Mouse (Mus musculus) thymus, postnatal 36 days (tissue): ENCODE measurements around the gene Ttll7.
A peak's percentile ranks its signal among the peaks of the same experiment; 100 is the strongest.

Experiments
- DNase-seq, 2 experiments: peaks; one replicate each; pipeline ENCODE4 v3.0.0; 2022; ENCODE audit warnings: mixed read lengths in 2 of 2

Gene Ttll7

DNA sequence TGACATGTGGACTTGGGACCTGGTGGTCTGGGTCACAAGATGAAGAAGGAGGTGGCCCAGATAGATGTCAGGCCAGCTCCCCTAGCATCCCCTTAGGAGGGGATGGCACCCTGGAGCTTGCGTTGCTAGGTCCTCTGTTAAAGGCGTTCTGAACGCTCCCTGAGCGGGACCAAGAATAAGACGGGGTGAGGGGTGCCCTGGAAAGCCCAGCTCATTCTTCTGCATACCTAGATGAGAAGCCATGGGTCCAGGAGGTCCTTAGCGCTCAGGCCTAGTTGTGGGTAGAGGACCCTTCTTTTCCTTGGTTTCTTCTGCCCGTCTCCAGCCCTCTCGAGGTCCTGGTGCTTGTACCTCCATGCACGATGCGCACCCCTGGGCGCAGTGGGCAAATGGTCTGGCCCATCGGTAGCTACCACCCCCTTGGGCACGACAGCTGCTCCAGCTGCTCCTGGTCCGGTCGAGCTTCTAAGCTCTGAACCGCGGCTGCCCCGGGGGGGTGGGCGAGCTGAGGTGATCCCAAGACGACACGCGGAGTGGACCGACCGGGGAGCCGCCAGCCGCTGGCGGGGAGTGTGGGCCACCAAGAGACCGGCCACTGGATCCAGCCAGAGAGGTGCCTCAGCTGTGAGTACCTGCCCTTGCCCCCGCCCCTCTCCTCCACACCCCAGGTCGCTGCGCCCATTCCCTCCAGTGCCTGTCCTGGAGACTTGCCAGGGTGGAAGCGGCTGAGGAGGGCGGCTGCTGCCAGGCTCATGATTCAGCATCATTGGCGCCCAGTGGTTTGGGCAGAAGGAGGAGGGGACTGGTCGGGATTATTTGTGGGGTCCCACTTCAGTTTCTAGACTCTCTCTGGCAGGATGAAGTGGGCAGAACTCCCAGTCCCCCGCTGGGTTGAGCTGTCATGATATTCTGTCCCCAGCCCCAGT, at the start of gene Ttll7:
Gene Ttll7 (plus strand): TSS at position 402 of the 926 bp plus-strand sequence.
- DNase-seq = peak in 1 of 2 experiments; percentile 3

DNA sequence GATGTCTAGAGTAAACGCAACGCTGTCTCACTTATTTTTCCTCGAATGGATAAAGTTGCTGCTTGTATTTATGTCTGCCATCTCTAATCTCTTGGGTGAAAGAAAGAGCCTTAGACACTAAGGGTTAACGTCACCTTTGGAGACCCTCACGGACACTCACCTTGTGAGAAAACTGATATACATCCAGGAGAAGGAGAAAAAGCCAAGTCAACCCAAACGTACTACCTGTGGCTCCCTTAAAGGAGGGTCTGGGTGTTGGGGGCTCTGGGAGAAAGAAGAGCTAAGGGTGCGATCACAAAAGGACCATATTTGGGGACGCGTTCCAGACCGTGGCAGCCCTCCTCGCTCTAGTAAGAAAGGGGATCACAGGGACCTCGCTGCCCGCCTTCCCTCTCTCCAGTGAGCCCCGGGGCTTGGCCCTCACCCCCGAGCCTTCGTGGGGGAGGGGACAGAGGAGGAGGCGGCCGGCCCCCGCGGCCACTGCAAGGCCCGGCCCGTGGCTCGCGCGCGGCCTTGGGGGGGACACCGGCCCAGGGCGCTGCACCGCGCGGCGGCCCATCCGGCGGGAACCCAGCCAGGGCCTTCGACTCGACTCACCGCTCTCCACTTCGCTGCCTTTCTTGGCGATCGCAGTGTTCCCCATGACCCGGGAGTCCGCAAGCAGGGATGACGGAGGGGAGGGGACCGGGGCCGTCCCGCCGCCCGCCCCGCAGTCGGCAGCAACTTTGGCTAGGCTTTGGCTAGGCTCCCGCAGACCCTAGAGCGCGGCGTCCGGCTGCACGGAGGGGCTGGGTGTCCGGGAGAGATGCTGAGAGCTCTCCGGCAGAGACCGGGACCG, 39.9 kb upstream of the Ttll7 start:
- DNase-seq = no peak

DNA sequence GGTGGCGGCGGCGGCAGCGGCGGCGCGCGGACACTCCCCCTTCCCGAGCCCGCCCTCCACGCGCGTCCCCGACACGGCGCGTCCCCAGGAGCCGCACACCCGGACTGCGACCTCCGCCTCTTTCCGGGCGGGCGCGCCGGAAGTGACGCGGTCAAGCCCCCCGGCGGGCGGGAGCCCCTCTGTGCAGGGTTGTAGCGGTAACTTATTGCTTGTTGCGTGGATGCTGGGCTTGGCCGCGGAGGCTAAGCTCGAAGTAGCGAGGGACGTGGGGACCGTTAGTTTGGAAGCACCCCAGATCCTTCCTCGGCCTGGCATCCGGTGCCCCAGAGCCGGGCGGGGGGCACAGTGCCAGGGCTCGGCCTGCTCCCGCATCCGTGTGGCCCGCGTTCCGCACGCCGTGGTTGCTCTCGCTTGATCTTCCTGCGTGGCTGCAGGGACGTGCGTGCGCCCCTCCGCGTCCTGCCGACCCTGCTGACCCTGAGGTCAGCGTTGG, 39.2 kb upstream of the Ttll7 start, which contains the start of gene Prkacb:
Gene Prkacb (minus strand): TSS at position 90 of the 493 bp plus-strand sequence.
- peak; percentile 91 to 92 for DNase-seq

DNA sequence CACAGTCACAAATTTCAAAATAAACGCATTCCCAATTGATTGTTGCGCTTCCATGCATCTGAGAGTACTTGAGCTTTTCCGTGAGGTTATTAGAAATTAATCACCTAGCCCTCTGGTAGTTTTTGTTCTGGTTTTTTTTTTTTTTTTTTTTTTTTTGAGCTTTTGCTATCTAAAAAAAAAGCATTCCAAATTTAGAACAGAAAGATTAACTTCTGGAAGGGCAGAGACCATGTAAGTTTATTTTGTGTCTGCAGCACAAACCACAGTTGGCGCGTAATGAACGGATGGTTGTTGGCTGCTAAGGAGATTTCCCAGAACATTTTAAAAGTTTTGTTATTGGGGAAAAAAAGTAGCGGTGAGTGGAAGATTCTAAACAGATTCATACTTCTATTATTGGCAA, 38.5 kb upstream of the Ttll7 start:
- no peak for DNase-seq

DNA sequence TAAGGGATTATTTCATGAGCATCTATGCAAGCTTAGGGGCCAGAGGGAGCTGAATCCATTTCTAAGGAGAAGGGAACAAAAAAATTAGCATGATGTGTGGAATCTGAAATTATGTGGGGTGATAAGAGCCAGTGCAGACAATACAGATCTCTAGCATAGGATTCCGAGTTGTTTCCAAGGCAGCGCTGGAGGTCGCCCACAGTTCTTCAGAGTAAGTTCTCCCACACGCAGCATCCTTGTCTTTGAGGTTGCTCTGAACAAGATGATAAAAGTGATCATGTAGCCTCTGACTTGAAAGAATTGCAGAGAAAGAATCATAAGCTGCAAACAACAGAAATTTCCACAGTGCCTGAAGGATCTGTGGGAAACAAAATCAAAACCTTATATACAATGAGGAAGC, 31.4 kb upstream of the Ttll7 start:
- no peak for DNase-seq

DNA sequence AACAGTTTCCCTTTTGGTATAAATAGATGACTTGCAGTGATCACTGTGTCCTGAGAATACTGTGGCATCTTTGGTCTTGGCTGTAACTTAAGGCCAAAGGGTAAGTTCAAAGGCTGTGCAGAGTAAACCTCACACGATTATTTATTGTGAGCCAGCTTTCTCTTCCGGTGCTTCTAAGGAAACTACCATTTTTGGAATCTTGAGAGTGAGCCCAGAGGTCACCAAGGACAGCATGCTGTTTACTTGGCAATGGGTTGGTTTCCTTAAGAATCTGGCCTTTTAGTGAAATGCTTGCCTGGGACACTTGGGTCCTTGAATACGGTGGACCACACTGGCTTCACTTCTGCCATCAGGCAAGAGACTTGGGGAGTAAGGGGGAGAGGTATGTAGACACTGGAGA, 9.4 kb upstream of the Ttll7 start:
- DNase-seq = no peak

DNA sequence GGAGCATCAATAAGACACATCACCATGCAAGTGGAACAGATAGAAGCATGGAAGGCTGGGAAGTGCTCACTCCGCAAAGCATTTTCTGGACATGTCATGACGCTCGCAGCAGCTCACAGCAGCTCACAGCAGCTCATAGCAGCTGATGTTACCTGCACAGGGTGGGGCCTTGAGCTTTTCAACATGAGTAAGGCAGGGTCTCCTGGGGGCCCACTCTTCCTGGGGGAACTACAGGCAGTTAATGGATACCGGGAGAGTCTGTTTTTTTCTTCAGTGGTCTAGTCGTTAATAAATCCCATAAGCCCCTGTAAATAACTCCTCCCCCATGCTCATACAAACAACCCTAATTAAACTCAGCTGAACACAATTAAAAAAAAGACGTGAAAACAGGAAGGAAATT, 8.7 kb upstream of the Ttll7 start:
- no peak for DNase-seq

DNA sequence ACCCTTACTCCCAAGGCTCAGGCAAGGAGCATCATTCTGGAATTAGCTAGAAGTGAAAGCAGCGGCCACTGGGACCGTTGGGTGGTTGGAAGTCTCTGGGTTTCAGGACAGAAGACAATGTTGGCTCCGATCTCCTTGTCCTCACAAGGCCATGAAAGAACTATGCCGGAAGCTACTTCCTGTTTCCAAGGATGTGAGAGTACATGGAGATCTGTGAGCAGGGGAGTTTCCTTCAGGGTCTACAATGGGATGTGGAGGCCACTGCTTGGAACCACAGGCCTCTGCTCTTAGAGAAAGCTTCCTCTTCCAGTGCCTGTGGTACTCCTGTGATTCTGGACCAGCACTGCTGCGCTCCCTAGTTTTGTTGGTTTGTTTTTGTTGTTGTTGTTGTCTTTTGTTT, 5.9 kb upstream of the Ttll7 start:
- DNase-seq = no peak

DNA sequence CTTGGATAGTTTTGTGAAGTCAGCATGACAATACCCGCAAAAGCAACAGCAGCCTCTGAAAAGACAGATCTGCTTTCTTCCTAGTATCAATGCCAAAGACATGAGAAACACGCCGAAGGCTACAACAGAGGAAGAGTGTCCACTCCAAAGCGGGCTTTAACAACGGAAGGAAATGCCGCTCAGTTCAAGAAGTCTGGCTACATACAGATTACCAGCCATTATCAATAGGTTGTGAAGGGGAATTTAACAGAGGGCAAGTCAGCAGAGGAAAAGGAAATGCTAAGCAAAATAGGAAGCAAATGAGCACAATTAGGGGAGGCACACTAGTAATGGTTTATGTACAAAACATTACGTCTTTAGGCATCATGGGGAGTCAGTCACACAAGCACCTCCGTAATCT, 4.1 kb upstream of the Ttll7 start:
- no peak for DNase-seq

DNA sequence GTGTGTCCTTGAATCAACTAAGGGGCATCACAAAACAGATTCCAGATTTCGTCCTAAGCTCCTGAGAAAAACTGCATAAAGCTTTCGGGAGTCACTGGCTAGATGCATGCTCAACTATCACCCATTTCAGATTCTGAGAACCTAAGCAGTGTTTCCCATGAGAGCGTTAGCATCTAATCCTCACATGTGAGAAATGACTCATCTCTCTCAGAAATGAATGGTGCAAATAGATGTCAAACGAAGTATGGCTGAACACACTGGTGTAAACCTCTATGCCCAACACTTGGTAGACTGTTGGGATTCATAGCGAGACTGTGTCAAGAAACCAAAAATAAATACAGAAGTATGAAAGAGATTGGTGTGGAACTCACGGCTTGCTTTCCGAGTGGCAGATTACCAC, 2.8 kb upstream of the Ttll7 start:
- DNase-seq = no peak

DNA sequence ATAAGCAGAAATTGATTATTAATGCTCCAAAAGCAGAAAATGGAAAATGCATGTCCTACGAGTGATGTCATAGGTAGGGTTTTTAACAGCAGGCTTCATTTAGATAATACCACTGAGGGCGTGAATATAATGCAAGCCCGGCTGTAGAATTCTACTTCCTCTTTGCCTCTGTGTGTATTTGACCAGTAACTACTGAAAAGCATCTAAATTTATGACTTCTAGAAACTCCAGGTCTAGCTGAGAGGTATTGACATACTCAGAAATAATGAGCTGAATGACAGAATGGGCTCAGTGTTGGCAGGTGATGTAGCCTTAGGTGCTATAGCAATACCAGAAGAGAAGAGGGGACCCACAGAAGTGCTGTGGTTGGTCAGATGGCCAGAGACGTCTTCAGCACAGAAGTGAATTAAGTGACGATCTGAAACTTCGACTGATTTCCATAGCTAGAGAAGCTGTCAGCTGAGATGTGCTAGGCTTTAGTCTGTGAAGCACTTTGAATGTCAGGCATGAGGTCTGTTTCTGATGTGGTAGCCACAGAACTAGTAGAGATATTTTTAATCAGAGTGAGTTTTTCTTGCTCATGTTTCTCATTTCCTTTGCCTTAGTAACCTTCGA, 2.4 kb downstream of the Ttll7 start:
- DNase-seq = no peak

DNA sequence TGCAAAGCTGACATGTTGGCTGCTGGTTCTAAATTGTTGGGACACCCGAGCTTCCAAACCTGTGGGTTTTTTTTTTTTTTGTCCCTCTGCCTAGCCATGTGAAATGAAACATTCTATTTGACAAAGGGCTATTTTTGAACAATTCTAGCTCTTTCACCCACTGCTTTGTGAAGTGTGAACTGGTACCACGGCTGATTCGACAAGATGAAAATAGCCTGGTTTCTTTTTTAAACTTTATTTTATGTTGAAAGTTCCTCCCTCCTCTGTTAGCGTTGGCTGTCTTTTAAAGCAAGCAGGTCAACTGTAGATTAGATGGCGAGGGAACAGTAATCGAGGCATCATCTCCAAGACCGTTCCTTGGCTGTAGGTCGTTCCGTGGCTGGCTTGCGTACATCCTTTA, 5.2 kb downstream of the Ttll7 start:
- no peak for DNase-seq

DNA sequence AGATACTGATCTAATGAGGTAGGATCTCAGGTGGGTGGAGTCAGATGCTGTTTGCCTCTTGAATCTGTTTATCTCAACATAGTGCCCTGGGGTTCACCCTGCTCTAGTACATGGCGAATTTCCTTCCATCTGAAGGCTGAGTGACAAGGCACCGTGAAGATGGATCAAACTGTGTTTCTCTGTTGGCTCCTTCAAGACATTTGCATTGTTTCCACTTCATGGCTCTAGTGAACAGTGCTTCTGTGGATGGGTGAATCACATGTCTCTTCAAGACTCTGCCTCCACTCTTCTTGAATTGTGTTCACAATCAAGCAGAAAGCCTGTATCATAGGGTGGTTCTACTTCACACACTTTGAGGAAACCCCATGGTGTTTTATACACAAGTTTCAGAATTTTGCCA, 8.1 kb downstream of the Ttll7 start:
- no peak for DNase-seq

DNA sequence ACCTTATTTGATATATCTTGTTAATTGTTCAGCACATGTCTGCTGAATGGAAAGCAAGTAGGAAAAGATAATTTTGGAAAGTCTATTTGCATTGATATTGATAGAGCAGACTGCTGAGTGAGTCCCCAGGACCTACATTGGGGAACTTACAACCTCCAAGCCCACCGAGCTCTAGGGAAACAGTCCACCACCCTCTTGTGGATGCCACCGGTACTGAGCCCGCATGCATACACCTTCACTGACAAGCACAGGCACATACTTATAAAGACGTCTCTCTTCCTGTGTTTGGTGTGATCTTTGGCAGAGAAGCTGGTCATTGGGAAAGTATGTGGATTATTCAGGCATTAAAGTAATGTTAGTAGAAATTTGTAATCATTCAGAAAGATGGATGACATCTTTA, 14.4 kb downstream of the Ttll7 start:
- DNase-seq = peak in 1 of 2 experiments; percentile 8

DNA sequence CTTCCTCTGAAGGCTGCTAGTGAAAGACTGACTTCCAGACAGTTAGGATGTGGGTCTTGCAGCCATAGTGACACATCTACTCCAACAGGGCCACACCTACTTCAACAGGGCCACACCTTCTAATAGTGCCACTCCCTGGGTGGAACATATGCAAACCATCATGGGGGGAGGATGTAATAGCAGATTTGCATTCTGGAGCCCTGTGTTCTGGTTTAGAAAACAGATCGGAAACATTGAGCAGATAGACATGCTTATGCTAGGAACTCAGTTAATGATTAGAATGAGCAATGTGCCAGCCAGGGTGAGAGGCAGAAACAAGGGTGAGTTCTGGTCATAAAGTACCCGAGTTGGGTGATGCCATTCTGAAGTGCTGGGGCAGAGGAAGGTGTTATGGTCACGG, 19.8 kb downstream of the Ttll7 start:
- no peak for DNase-seq

DNA sequence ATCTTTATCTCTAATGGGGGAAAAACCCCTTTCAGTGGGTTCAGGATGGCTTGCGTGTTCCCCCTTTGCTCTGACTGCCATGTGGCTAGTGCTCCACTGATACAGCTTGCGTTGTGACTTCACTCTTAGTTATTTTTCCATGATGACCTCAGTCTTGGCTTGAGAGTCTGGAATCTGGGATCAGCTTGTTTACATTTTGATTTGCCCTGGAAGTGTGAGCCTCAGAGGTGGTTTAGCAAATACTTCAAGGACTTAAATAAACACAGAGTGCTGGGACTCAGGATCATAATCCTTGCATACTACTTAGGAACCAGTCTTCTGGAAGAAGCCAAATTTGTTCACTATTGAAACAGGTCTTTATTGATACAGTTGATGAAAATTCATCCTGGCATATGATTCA, 23.8 kb downstream of the Ttll7 start:
- no peak for DNase-seq

DNA sequence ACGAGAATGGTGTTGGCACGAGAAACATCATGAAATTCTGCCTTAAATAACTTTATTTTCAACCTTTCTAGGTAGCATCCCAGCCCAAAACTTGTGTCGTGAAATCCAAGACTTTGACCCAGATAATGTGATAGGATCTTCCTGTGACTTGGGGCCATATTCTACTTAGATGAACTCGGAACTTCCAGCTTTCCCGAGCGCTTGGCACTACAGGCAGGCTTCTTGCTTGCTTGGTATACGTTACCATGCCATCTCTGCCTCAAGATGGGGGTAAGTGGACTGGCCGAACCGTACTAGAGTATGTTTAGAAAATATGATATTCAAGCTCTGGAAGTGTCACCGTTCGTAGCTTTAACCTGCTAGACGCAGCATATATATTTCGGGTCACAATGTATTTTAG, 41.8 kb downstream of the Ttll7 start:
- DNase-seq = no peak

DNA sequence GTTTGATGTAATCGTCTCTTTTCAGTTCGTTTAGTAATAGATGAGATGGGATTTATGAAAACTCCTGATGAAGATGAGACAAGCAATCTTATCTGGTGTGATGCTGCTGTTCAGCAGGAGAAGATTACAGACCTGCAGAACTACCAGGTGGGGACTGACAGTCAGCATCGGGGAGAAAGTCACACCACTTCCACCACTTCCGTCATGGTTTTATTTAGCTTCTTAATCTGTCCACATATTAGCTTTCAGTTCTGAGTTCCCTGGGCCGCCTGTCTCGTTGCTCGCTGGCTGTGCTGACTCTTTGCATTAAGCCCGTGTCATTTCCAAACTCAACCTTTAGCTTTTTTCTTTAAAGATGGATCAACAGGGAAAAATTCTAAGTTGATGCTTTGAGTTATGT, 44.4 kb downstream of the Ttll7 start:
- DNase-seq = no peak

DNA sequence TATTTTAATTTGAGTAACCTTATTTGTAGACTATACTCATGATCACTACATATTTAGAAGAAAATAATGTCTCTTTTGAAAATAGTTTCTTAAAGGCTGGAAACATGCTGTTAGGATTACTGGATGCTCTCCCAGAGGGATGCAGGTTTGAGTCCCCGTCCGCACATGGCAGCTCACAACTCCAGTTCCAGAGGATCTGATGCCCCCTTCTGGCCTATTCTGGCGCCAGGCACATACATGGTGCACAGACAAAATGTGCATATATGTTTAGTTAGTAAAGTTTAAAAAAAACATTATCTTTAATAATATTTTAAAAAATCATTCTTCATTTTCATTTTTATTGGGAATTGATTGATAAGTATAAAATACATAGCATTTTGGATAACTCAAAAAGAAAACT, 47.9 kb downstream of the Ttll7 start:
- no peak for DNase-seq

DNA sequence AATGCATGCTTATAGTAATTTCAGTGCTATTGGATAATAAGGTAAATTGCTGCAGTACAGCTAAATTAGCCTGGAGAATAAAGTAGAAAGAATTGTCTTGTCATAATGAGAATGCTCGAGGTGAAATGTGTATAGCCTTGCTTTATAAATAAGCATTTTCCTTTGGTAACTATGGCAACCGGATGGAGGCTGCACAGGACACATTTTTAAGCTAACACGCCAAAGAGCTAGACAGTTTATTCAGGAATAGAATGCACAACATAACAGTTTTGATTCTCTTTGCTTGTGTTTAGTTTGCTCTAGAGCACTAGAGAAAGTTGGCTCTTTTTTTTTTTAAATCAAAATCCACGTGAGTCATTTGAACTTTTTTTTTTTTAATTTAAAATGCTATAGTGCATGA, 49.6 kb downstream of the Ttll7 start:
- DNase-seq = no peak

DNA sequence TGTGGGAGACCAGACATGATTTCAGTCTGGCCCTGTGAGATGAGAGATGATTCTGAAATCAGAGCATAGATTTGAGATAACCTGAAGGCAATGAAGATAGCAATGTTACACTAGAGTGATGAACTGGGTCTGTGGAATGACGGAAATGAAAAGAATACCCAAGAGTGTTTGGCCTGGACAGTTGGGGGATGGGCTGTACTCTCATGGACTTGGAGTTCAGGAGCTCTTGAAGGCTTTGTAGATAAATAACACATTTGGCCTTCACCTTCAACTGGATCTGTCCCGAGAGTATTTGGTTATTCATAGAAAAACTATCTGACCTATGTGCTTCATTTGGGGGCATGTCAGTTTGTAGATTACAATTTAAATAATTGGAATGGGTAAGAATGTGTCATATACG, 53.4 kb downstream of the Ttll7 start:
- no peak for DNase-seq

DNA sequence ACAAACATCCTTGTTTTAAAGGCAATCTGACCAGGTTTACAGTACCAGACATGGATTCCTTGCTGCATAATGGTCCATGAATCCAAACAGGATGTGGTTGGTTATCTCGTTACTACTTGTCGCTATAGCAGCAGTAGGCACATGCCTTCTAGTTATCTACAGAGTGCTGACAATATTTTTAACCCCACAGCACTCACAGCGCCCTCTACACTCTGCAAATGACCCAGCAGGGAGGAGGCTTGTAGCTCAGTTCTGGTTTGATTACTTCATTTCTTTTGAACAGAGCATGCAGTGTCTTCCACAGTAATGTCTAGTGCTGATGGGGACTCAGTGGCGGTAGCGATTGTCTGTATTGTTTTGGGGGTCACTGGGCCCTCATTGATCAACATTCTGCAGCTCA, 56.8 kb downstream of the Ttll7 start:
- no peak for DNase-seq

DNA sequence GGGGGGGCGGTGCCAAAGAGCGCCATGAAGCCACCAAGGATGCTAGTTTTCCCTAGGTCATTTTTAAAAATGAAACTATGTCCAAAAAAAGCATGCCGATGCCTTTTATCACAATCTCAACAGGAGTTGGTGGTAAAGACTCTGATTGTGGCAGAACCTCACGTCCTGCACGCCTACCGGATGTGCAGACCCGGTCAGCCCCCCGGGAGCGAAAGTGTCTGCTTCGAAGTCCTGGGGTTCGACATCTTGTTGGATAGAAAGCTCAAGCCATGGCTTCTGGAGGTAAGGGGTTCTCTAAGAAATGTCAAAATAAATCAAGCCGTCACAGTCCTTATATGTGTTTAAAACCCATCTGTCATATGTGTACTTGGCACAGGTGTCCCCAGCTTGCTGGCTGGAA, 60.9 kb downstream of the Ttll7 start:
- DNase-seq = no peak
